Mouse (Mus musculus): ENCODE results near the gene Camk2g. TPM values are rescaled to one million over a fixed set of nuclear protein-coding genes. Genes with fewer than 3 reads are reported as not detected.

Camk2g gene
- polyA plus RNA-seq, 1 experiment from 2014 or later = 4.1 TPM

DNA sequence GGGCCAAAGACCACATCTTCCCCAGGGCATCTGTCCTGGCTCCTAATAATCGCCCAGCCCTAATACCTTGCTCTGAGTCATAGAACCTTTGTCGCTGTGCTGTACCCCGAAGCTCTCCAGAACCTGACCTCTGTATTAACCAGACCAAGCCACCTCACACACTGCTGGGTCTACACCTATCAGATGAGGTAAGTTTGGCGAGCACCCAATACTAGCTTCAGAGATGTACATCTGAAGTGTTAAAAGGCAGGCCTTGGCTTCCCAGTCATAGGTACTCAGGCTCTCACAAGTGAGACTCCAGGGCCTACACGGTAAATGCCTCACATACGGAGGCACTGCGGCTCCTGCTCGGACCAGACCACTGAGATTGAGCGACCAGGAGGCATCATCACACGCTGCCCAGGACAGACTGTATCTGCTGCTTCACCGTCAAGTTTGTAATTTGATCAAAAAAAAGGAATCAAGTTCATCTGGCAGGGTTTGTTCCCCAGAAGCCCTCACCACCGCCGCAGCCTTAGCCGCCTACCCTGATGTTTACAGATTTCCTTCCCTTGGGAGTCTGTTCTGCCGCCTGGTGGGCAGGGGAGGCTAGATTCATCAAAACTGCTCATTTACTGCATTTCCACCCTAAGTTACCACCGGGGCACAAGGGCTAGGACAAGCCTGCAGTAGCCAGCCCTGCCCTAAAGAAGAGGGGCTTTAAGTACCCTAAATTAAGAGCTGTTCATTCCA is 2.2 kb downstream of the Camk2g start:
- ATAC-seq (ENCODE audit: low read depth) = no peak
- Histone ChIP-seq H3K9ac (ENCODE audit: low read depth, low read length) (no peak overlapping the region), H3K27ac (ENCODE audit: low read length) (no peak overlapping the region), H3K36me3 (ENCODE audit: control insufficient read depth, insufficient read depth) (no peaks in the 10 kb centered on the region; the same call in 1 of the 2 replicates), H3K9me3 (replicated peaks; ENCODE audit: control insufficient read depth, low read length) (no peaks in the 10 kb centered on the region), H3K4me1 (ENCODE audit: control insufficient read depth, low read depth, low read length) (peaks cover 11% of the 10 kb centered on the region), H3K4me3 (ENCODE audit: low read depth, low read length) (no peak overlapping the region), H3K4me2 (ENCODE audit: low read depth, low read length) (no peak overlapping the region), H3K27me3 (ENCODE audit: control insufficient read depth, insufficient read depth, low read depth, low read length) (no peaks in the 10 kb centered on the region)
- 76% methylated on average over 16 of the region's 16 CpGs for WGBS (ENCODE audit: insufficient replicate concordance)

- Histone ChIP-seq H3K4me3 (ENCODE audit: low read depth, low read length) (no peak overlapping the region), H3K27ac (ENCODE audit: low read length) (no peak overlapping the region), H3K9ac (ENCODE audit: low read depth, low read length) (no peak overlapping the region), H3K4me1 (ENCODE audit: control insufficient read depth, low read depth, low read length) (peaks cover 13% of the 10 kb centered on the region), H3K9me3 (replicated peaks; ENCODE audit: control insufficient read depth, low read length) (no peaks in the 10 kb centered on the region), H3K4me2 (ENCODE audit: low read depth, low read length) (no peak overlapping the region), H3K27me3 (ENCODE audit: control insufficient read depth, insufficient read depth, low read depth, low read length) (no peaks in the 10 kb centered on the region), H3K36me3 (ENCODE audit: control insufficient read depth, insufficient read depth) (no peaks in the 10 kb centered on the region; the same call in 1 of the 2 replicates)
- 88% methylated on average over 6 of the region's 6 CpGs for WGBS (ENCODE audit: insufficient replicate concordance)
- ATAC-seq (ENCODE audit: low read depth) = no peak
Observed at GRCm38 (mm10) chr14:20790996-20791395, 2.9 kb downstream of the Camk2g start.

GRCm38 (mm10) chr14:20790445-20790844 is 3.4 kb downstream of the Camk2g start:
- Histone ChIP-seq H3K27me3 (ENCODE audit: control insufficient read depth, insufficient read depth, low read depth, low read length) (no peaks in the 10 kb centered on the region), H3K27ac (ENCODE audit: low read length) (no peak overlapping the region), H3K4me1 (ENCODE audit: control insufficient read depth, low read depth, low read length) (peaks cover 18% of the 10 kb centered on the region), H3K4me3 (ENCODE audit: low read depth, low read length) (no peak overlapping the region), H3K9ac (ENCODE audit: low read depth, low read length) (no peak overlapping the region), H3K36me3 (ENCODE audit: control insufficient read depth, insufficient read depth) (no peaks in the 10 kb centered on the region; the same call in 1 of the 2 replicates), H3K4me2 (ENCODE audit: low read depth, low read length) (no peak overlapping the region), H3K9me3 (replicated peaks; ENCODE audit: control insufficient read depth, low read length) (no peaks in the 10 kb centered on the region)
- no peak for ATAC-seq (ENCODE audit: low read depth)
- WGBS (ENCODE audit: insufficient replicate concordance) = 76% methylated on average over 5 of the region's 5 CpGs

DNA sequence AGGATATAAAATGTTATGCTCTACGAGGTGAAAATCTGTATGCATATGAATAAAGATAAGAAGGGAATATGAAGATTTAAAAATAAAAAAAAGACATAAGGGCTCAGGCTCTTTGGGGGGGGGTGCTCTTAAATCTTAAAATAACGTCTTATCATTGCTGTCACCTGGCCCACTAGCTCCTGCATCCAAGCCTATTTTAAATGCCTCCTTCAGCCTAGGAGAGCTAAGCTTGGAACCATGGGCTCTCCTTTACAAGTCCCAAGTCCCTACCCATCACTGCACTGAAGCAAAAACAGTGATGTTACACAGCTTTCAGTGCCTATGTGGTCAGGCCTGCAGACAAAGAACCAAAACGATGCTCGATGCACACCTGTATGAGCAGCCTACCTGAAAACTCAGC is 4.3 kb downstream of the Camk2g start:
- WGBS (ENCODE audit: insufficient replicate concordance) = 72% methylated on average over 4 of the region's 4 CpGs
- no peak overlapping the region for H3K9ac ChIP-seq (ENCODE audit: low read depth, low read length)
- peaks cover 20% of the 10 kb centered on the region for H3K4me1 ChIP-seq (ENCODE audit: control insufficient read depth, low read depth, low read length)
- H3K4me3 ChIP-seq (ENCODE audit: low read depth, low read length) = no peak overlapping the region
- H3K9me3 ChIP-seq (replicated peaks; ENCODE audit: control insufficient read depth, low read length) = no peaks in the 10 kb centered on the region
- H3K4me2 ChIP-seq (ENCODE audit: low read depth, low read length) = no peak overlapping the region
- no peak overlapping the region for H3K27ac ChIP-seq (ENCODE audit: low read length)
- H3K36me3 ChIP-seq (ENCODE audit: control insufficient read depth, insufficient read depth) = no peaks in the 10 kb centered on the region; the same call in 1 of the 2 replicates
- no peak for ATAC-seq (ENCODE audit: low read depth)
- H3K27me3 ChIP-seq (ENCODE audit: control insufficient read depth, insufficient read depth, low read depth, low read length) = no peaks in the 10 kb centered on the region

GRCm38 (mm10) chr14:20788151-20788550 is 5.7 kb downstream of the Camk2g start:
- Histone ChIP-seq H3K36me3 (ENCODE audit: control insufficient read depth, insufficient read depth) (no peaks in the 10 kb centered on the region; the same call in 1 of the 2 replicates), H3K4me2 (ENCODE audit: low read depth, low read length) (no peak overlapping the region), H3K9ac (ENCODE audit: low read depth, low read length) (no peak overlapping the region), H3K27me3 (ENCODE audit: control insufficient read depth, insufficient read depth, low read depth, low read length) (no peaks in the 10 kb centered on the region), H3K4me1 (ENCODE audit: control insufficient read depth, low read depth, low read length) (peaks cover 16% of the 10 kb centered on the region), H3K27ac (ENCODE audit: low read length) (no peak overlapping the region), H3K4me3 (ENCODE audit: low read depth, low read length) (no peak overlapping the region), H3K9me3 (replicated peaks; ENCODE audit: control insufficient read depth, low read length) (no peaks in the 10 kb centered on the region)
- ATAC-seq (ENCODE audit: low read depth) = no peak
- WGBS (ENCODE audit: insufficient replicate concordance) = 66% methylated on average over 3 of the region's 3 CpGs

DNA sequence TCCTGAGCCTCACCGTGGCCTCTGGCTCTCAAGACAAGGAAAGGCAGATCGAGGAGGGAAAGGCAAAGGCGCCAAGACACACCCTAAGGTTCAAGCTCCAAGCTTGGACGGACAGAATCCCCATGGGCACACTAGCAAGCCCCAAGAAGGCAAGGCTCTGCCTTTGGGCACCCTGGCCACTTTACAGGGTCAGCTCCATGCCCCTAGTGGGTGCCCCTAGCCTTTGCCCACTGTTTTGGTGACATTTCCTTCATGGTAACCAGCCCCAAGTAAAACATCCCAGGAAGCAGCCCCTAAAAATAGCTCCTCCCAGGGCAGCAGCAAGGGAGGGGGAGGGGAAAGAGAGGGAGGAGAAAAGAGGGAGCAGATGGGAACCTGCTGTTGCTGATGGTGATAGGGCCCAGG is 7.3 kb downstream of the Camk2g start:
- Histone ChIP-seq H3K4me1 (ENCODE audit: control insufficient read depth, low read depth, low read length) (peaks cover 9% of the 10 kb centered on the region), H3K4me2 (ENCODE audit: low read depth, low read length) (no peak overlapping the region), H3K4me3 (ENCODE audit: low read depth, low read length) (no peak overlapping the region), H3K9ac (ENCODE audit: low read depth, low read length) (no peak overlapping the region), H3K9me3 (replicated peaks; ENCODE audit: control insufficient read depth, low read length) (no peaks in the 10 kb centered on the region), H3K36me3 (ENCODE audit: control insufficient read depth, insufficient read depth) (no peaks in the 10 kb centered on the region; the same call in 1 of the 2 replicates), H3K27ac (ENCODE audit: low read length) (peak overlapping the region; percentile 22; the same call in 1 of the 2 replicates), H3K27me3 (ENCODE audit: control insufficient read depth, insufficient read depth, low read depth, low read length) (no peaks in the 10 kb centered on the region)
- ATAC-seq (ENCODE audit: low read depth) = no peak
- 41% methylated on average over 4 of the region's 4 CpGs for WGBS (ENCODE audit: insufficient replicate concordance)

DNA sequence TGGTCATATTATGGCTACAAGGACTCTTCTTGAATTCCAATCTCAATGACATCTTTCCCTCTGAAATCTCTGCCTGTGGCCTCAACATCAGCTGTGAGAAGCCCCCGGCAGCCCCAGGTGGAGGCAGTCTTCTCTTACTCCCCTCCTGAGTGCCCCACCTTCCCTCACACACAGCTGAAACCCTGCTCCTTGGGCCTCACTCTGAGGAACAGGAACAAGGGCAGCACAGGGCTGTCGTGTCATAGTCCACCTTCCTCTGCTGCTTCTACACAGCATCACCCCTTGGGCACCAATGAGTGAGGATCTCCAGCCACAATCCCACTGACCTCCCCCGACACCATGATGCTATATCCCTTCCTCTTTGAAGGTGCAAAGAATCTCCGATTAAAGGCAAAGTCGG is 7.9 kb downstream of the Camk2g start:
- H3K27ac ChIP-seq (ENCODE audit: low read length) = peak overlapping the region; percentile 60
- H3K4me1 ChIP-seq (ENCODE audit: control insufficient read depth, low read depth, low read length) = peaks cover 9% of the 10 kb centered on the region
- H3K9me3 ChIP-seq (replicated peaks; ENCODE audit: control insufficient read depth, low read length) = no peaks in the 10 kb centered on the region
- H3K4me3 ChIP-seq (ENCODE audit: low read depth, low read length) = no peak overlapping the region
- H3K4me2 ChIP-seq (ENCODE audit: low read depth, low read length) = peak overlapping the region; percentile 28; the same call in 1 of the 2 replicates
- ATAC-seq (ENCODE audit: low read depth) = no peak
- 47% methylated on average over 5 of the region's 5 CpGs for WGBS (ENCODE audit: insufficient replicate concordance)
- no peak overlapping the region for H3K9ac ChIP-seq (ENCODE audit: low read depth, low read length)
- no peaks in the 10 kb centered on the region; the same call in 1 of the 2 replicates for H3K36me3 ChIP-seq (ENCODE audit: control insufficient read depth, insufficient read depth)
- H3K27me3 ChIP-seq (ENCODE audit: control insufficient read depth, insufficient read depth, low read depth, low read length) = no peaks in the 10 kb centered on the region

GRCm38 (mm10) chr14:20785231-20785630 is 8.7 kb downstream of the Camk2g start:
- H3K4me1 ChIP-seq (ENCODE audit: control insufficient read depth, low read depth, low read length) = peaks cover 9% of the 10 kb centered on the region
- H3K27ac ChIP-seq (ENCODE audit: low read length) = peak overlapping the region; percentile 60
- H3K36me3 ChIP-seq (ENCODE audit: control insufficient read depth, insufficient read depth) = no peaks in the 10 kb centered on the region; the same call in 1 of the 2 replicates
- H3K9me3 ChIP-seq (replicated peaks; ENCODE audit: control insufficient read depth, low read length) = no peaks in the 10 kb centered on the region
- no peak overlapping the region for H3K4me3 ChIP-seq (ENCODE audit: low read depth, low read length)
- 53% methylated on average over 1 of the region's 1 CpGs for WGBS (ENCODE audit: insufficient replicate concordance)
- peak overlapping the region; percentile 28; the same call in 1 of the 2 replicates for H3K4me2 ChIP-seq (ENCODE audit: low read depth, low read length)
- H3K27me3 ChIP-seq (ENCODE audit: control insufficient read depth, insufficient read depth, low read depth, low read length) = no peaks in the 10 kb centered on the region
- no peak overlapping the region for H3K9ac ChIP-seq (ENCODE audit: low read depth, low read length)
- peak; percentile 65 for ATAC-seq (ENCODE audit: low read depth)

DNA sequence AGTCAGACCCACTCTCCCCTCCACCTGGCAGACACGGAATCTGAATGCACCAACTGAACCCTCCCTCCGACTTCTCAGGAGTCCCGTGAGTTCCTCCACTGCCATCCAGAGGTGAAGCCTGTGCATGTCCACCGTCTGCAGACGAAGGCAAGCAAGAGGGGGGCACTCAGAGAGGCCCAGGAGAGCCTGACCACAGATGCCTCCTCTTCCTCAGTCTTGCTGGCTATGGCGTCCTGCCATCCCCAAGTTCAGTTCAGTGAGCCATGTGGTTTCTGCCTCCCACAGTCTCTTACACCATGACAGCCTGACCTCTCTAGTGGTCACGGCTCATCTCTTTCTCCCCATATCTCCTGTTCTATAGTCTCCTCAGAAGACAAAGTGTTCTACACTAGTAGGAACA is 9.2 kb downstream of the Camk2g start:
- Histone ChIP-seq H3K4me1 (ENCODE audit: control insufficient read depth, low read depth, low read length) (peaks cover 9% of the 10 kb centered on the region), H3K4me3 (ENCODE audit: low read depth, low read length) (no peak overlapping the region), H3K9ac (ENCODE audit: low read depth, low read length) (no peak overlapping the region), H3K9me3 (replicated peaks; ENCODE audit: control insufficient read depth, low read length) (no peaks in the 10 kb centered on the region), H3K27me3 (ENCODE audit: control insufficient read depth, insufficient read depth, low read depth, low read length) (no peaks in the 10 kb centered on the region), H3K27ac (ENCODE audit: low read length) (0 out of 2 replicates have a peak overlapping the region, but pooled peaks have one; percentile 4), H3K36me3 (ENCODE audit: control insufficient read depth, insufficient read depth) (no peaks in the 10 kb centered on the region; the same call in 1 of the 2 replicates), H3K4me2 (ENCODE audit: low read depth, low read length) (no peak overlapping the region)
- 44% methylated on average over 7 of the region's 7 CpGs for WGBS (ENCODE audit: insufficient replicate concordance)
- ATAC-seq (ENCODE audit: low read depth) = no peak
